In genomic region chr4:130913511-130913910, GRCm38 (mm10) we compare ENCODE assay signal across 12 mouse cellular contexts. TPM values are rescaled to one million over a fixed set of nuclear protein-coding genes. Genes with fewer than 3 reads are reported as not detected.
A peak's percentile ranks its signal among the peaks of the same experiment; 100 is the strongest.
DNase-seq lines count a peak whose midpoint lies in the region; ATAC-seq and TF ChIP-seq lines count a peak whose summit lies in the region.
"Had no signal": no experiment of that assay in that cellular context is flagged by ENCODE, and none has a peak within 500 bp of the region (broad histone marks: within the 10 kb centered on the region; RNA-seq: fewer than 3 reads in every experiment).

No protein-coding gene starts in this region.

- ATAC-seq in hindbrain, embryonic 12.5 days (ENCODE audit: low FRiP score) = no peak
- ATAC-seq in hindbrain, embryonic 11.5 days (ENCODE audit: low FRiP score) = no peak
- no peak for ATAC-seq in liver, embryonic 14.5 days (ENCODE audit: insufficient read depth)
- no peak for ATAC-seq in megakaryocyte progenitor cell, adult 5-6 weeks (replicated peaks; ENCODE audit: poor library complexity)

- TF ChIP-seq POLR2A in cerebellum, adult 2 months (IDR thresholded peaks at IDR 0.05; ENCODE audit: borderline replicate concordance, insufficient read depth, low read length) = no peak

- 78% methylated on average over 3 of the region's 3 CpGs for WGBS in hindbrain, embryonic 12.5 days
- 65% methylated on average over 3 of the region's 3 CpGs for WGBS in hindbrain, embryonic 11.5 days
- WGBS in liver, embryonic 14.5 days (ENCODE audit: insufficient replicate concordance) = 11% methylated on average over 3 of the region's 3 CpGs
- WGBS in cerebellum, adult 2 months = 63% methylated on average over 3 of the region's 3 CpGs

- H3K27ac ChIP-seq in hindbrain, embryonic 12.5 days = peak overlapping the region; percentile 12; the same call in 1 of the 2 replicates
- no peak overlapping the region for H3K27ac ChIP-seq in hindbrain, embryonic 11.5 days (ENCODE audit: low read depth, low read length)
- H3K27ac ChIP-seq in liver, embryonic 14.5 days = peak overlapping the region; percentile 25; the same call in 1 of the 2 replicates
- no peak overlapping the region for H3K27ac ChIP-seq in cerebellum, adult 2 months (ENCODE audit: insufficient read depth, low read length)
- H3K27ac ChIP-seq: intestine, embryonic 15.5 days; midbrain, embryonic 12.5 days had no signal

- peaks cover 6% of the 10 kb centered on the region; the same call in 1 of the 2 replicates for H3K4me1 ChIP-seq in hindbrain, embryonic 12.5 days
- no peaks in the 10 kb centered on the region for H3K4me1 ChIP-seq in hindbrain, embryonic 11.5 days (replicated peaks; ENCODE audit: control insufficient read depth, insufficient read depth, low read length)
- H3K4me1 ChIP-seq in liver, embryonic 14.5 days (replicated peaks; ENCODE audit: control insufficient read depth in 2 of 2, insufficient read depth in 2 of 2, low read length in 1 of 2) = peaks cover 0 to 15% of the 10 kb centered on the region in 2 experiments; a peak in 3 of 4 replicates
- H3K4me1 ChIP-seq in cerebellum, adult 2 months (ENCODE audit: control insufficient read depth, insufficient read depth, low read length) = peaks cover 7% of the 10 kb centered on the region; the same call in 1 of the 2 replicates
- H3K4me1 ChIP-seq: intestine, embryonic 15.5 days; midbrain, embryonic 12.5 days had no signal

- H3K9ac ChIP-seq in hindbrain, embryonic 12.5 days = no peak overlapping the region
- H3K9ac ChIP-seq in hindbrain, embryonic 11.5 days (ENCODE audit: low read depth, low read length) = no peak overlapping the region
- H3K9ac ChIP-seq in liver, embryonic 14.5 days (replicated peaks) = peak overlapping the region; percentile 1; the same call in 1 of the 2 replicates
- H3K9ac ChIP-seq: intestine, embryonic 15.5 days; midbrain, embryonic 12.5 days had no signal

- no peak overlapping the region for H3K4me3 ChIP-seq in hindbrain, embryonic 12.5 days
- no peak overlapping the region for H3K4me3 ChIP-seq in hindbrain, embryonic 11.5 days (ENCODE audit: low read depth, low read length)
- H3K4me3 ChIP-seq in liver, embryonic 14.5 days (ENCODE audit: insufficient read depth in 1 of 2, low read depth in 2 of 2, low read length in 2 of 2) = peak overlapping the region; percentile 32 to 57
- H3K4me3 ChIP-seq in cerebellum, adult 2 months (replicated peaks; ENCODE audit: insufficient read depth, low read depth, low read length) = no peak overlapping the region
- H3K4me3 ChIP-seq: intestine, embryonic 15.5 days; midbrain, embryonic 12.5 days had no signal

- no peaks in the 10 kb centered on the region for H3K36me3 ChIP-seq in hindbrain, embryonic 12.5 days
- no peaks in the 10 kb centered on the region for H3K36me3 ChIP-seq in hindbrain, embryonic 11.5 days (ENCODE audit: control insufficient read depth, insufficient read depth, low read length)
- no peaks in the 10 kb centered on the region for H3K36me3 ChIP-seq in liver, embryonic 14.5 days (replicated peaks; ENCODE audit: control insufficient read depth, insufficient read depth, low read depth)
- H3K36me3 ChIP-seq: intestine, embryonic 15.5 days; midbrain, embryonic 12.5 days had no signal

- H3K27me3 ChIP-seq in hindbrain, embryonic 12.5 days = no peaks in the 10 kb centered on the region; the same call in 1 of the 2 replicates
- H3K27me3 ChIP-seq in hindbrain, embryonic 11.5 days (ENCODE audit: control insufficient read depth, insufficient read depth, low read length) = no peaks in the 10 kb centered on the region
- H3K27me3 ChIP-seq in liver, embryonic 14.5 days (ENCODE audit: control insufficient read depth, insufficient read depth, low read length) = no peaks in the 10 kb centered on the region
- H3K27me3 ChIP-seq in cerebellum, adult 2 months (ENCODE audit: control insufficient read depth, insufficient read depth, low read length) = no peaks in the 10 kb centered on the region
- H3K27me3 ChIP-seq: intestine, embryonic 15.5 days; midbrain, embryonic 12.5 days had no signal

- TF ChIP-seq CTCF in liver, embryonic 14.5 days (IDR thresholded peaks at IDR 0.05; ENCODE audit: low read depth) = no peak
- no peak for TF ChIP-seq CTCF in cerebellum, adult 2 months (IDR thresholded peaks at IDR 0.05; ENCODE audit: borderline replicate concordance, insufficient read depth, low read depth, low read length)

- TF ChIP-seq EP300 in liver, embryonic 14.5 days (IDR thresholded peaks at IDR 0.05; ENCODE audit: low read depth) = no peak

- DNase-seq in hindbrain, embryonic 11.5 days (ENCODE audit: low spot score) = no peak
- DNase-seq in thymus, postnatal 4 days = peak; percentile 50
- DNase-seq in thymus, adult 18-20 months = no peak
- DNase-seq in liver, embryonic 14.5 days (ENCODE audit: low read depth in 3 of 3, low spot score in 3 of 3) = no peak
- no peak for DNase-seq in cerebellum, adult 2 months
- no peak for DNase-seq in layer of hippocampus, postnatal 25 days (ENCODE audit: extremely low spot score in 1 of 2, low spot score in 1 of 2)
- DNase-seq: cerebellum, postnatal 14 days had no signal

- H3K4me2 ChIP-seq in hindbrain, embryonic 12.5 days (replicated peaks) = no peak overlapping the region
- H3K4me2 ChIP-seq in hindbrain, embryonic 11.5 days (replicated peaks; ENCODE audit: low read depth, low read length) = no peak overlapping the region
- peak overlapping the region; percentile 2; the same call in 1 of the 2 replicates for H3K4me2 ChIP-seq in liver, embryonic 14.5 days (ENCODE audit: low read depth)
- H3K4me2 ChIP-seq: intestine, embryonic 15.5 days; midbrain, embryonic 12.5 days had no signal

- no peaks in the 10 kb centered on the region for H3K9me3 ChIP-seq in hindbrain, embryonic 12.5 days (replicated peaks)
- H3K9me3 ChIP-seq in hindbrain, embryonic 11.5 days (ENCODE audit: control insufficient read depth, low read length) = no peaks in the 10 kb centered on the region
- H3K9me3 ChIP-seq in liver, embryonic 14.5 days (ENCODE audit: control insufficient read depth, low read length) = no peaks in the 10 kb centered on the region
- H3K9me3 ChIP-seq: intestine, embryonic 15.5 days; midbrain, embryonic 12.5 days had no signal

RNA-seq across cellular contexts. Expression of gene Laptm5, which starts 0.6 kb away (rescaled TPM):
- 22.7 and 23.3 TPM in 2 replicates for polyA plus RNA-seq in hindbrain, embryonic 12.5 days (2016; fragmentation: Nextera tagmentation; extraction: Ambion mirVana)
- 23.4 and 32.1 TPM in 2 replicates for polyA plus RNA-seq in hindbrain, embryonic 11.5 days (2014; fragmentation: Nextera tagmentation; extraction: Ambion mirVana)
- 31.0 and 47.7 TPM in 2 replicates for polyA plus RNA-seq in liver, embryonic 14.5 days (2012; rRNA removed)
- polyA plus RNA-seq in liver, embryonic 14.5 days (2014; fragmentation: Nextera tagmentation; extraction: Ambion mirVana) = 59.4 and 64.3 TPM in 2 replicates
- total RNA-seq in megakaryocyte progenitor cell, adult 5-6 weeks (2015) = 431 and 454 TPM in 2 replicates
- total RNA-seq in megakaryocyte progenitor cell, adult 5-6 weeks (2017) = 127 and 133 TPM in 2 replicates
- polyA plus RNA-seq in cerebellum, adult 2 months (2012; rRNA removed) = 18.9 and 19.0 TPM in 2 replicates
- total RNA-seq in layer of hippocampus, postnatal 25 days (2021) = 10 to 100 TPM; 37.3 to 39.6 TPM

RNA-seq across cellular contexts. Expression of gene Matn1, which starts 30.7 kb away (rescaled TPM):
- 4.6 and 19.3 TPM in 2 replicates for polyA plus RNA-seq in hindbrain, embryonic 12.5 days (2016; fragmentation: Nextera tagmentation; extraction: Ambion mirVana)
- polyA plus RNA-seq in hindbrain, embryonic 11.5 days (2014; fragmentation: Nextera tagmentation; extraction: Ambion mirVana) = 0.85 TPM in 1 of 2 replicates, not detected in the other
- 0.04 and 0.13 TPM in 2 replicates for polyA plus RNA-seq in liver, embryonic 14.5 days (2012; rRNA removed)
- polyA plus RNA-seq in liver, embryonic 14.5 days (2014; fragmentation: Nextera tagmentation; extraction: Ambion mirVana) = 0.08 TPM in 1 of 2 replicates, not detected in the other
- total RNA-seq in megakaryocyte progenitor cell, adult 5-6 weeks (2015) = not detected in 2 replicates
- not detected in 2 replicates for total RNA-seq in megakaryocyte progenitor cell, adult 5-6 weeks (2017)
- 0.23 and 0.33 TPM in 2 replicates for polyA plus RNA-seq in cerebellum, adult 2 months (2012; rRNA removed)
- 1 to 10 TPM; 2.0 to 2.1 TPM for total RNA-seq in layer of hippocampus, postnatal 25 days (2021)
- total RNA-seq: granulocyte monocyte progenitor cell, adult 5-6 weeks had no signal

Comparison
In these comparisons a context has a peak if more than half of its experiments do, and no peak if none do; other contexts are left out.
1. H3K27ac ChIP-seq: peak in hindbrain, embryonic 12.5 days (single experiment) and liver, embryonic 14.5 days (single experiment); none in hindbrain, embryonic 11.5 days (single experiment) and cerebellum, adult 2 months (single experiment).
2. H3K4me3 ChIP-seq: peak in liver, embryonic 14.5 days (2 of 2); none in hindbrain, embryonic 12.5 days (single experiment), hindbrain, embryonic 11.5 days (single experiment) and cerebellum, adult 2 months (single experiment).